Mouse (Mus musculus) megakaryocyte, embryonic 14.5 days (primary cell): ENCODE results near the gene Cd151.

Source experiments
- FLI1 ChIP-seq: IDR thresholded peaks from 2 replicates; pipeline ENCODE4 v1.6.1; 2012; ENCODE audit warnings: low read length, inconsistent platforms, mixed read lengths
- GATA1 ChIP-seq: IDR thresholded peaks from 3 replicates; pipeline ENCODE4 v1.6.1; 2012; ENCODE audit warnings: mixed read lengths, low read length, inconsistent platforms, borderline replicate concordance

GRCm38 (mm10) chr7:141472226-141472625 lies 5.0 kb downstream of the Cd151 start:
- TF ChIP-seq GATA1 (no peak), FLI1 (no peak)
